Mouse (Mus musculus): ENCODE results near the gene Kirrel3. TPM values are rescaled to one million over a fixed set of nuclear protein-coding genes. Genes with fewer than 3 reads are reported as not detected.
A peak's percentile ranks its signal among the peaks of the same experiment; 100 is the strongest.

Kirrel3 gene
- total RNA-seq, 2 experiments from 2014 or later: 0.88 to 1.6 TPM

- no peak for DNase-seq
Measured at GRCm38 (mm10) chr9:34703547-34704300, 218.0 kb downstream of the Kirrel3 start.

GRCm38 (mm10) chr9:34704357-34704756, 218.7 kb downstream of the Kirrel3 start:
- no peak for DNase-seq

GRCm38 (mm10) chr9:34706350-34706873, 220.7 kb downstream of the Kirrel3 start:
- no peak for DNase-seq

GRCm38 (mm10) chr9:34708691-34709090, 223.0 kb downstream of the Kirrel3 start:
- DNase-seq: no peak

DNA sequence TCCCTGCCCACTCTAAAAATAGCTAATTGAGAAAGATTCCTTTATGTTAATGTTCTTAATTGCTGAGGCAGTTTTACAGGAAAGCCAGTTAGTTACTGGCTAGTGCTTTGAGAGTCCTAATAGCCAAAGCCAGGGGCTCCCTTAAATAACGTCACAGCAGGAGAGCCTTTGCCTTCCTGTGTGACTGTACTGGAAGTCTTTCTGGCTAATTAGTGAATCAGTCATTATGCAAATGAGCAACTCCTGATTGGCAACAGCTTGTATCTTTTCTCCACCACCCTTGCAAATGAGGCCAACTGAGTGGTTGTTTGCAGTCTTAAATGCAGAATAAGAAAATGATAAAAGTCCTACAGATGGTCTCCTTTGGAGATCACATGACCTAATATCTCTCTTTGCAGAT, 226.3 kb downstream of the Kirrel3 start:
- no peak for DNase-seq

DNA sequence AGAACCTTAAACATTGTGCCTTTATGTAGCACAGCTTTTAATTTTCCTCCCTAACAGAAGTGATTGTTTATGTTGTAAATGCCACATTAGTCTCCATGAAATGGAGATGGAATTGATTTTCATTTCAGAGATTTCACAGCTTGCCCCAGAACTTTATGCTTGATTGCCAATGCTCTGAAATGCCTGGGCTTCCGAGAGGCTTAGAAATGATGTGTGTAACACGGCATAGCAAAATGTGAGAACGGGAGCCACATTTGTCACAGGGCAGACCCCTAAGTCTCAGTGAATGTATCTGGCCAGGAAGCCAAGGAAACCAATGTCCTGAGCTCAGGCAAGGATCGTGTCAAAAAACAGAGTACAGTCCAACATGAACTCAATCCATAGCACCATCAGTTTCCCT, 227.3 kb downstream of the Kirrel3 start:
- DNase-seq: no peak

GRCm38 (mm10) chr9:34713462-34713926, 227.8 kb downstream of the Kirrel3 start:
- no peak for DNase-seq

GRCm38 (mm10) chr9:34714996-34715619, 229.4 kb downstream of the Kirrel3 start:
- no peak for DNase-seq

DNA sequence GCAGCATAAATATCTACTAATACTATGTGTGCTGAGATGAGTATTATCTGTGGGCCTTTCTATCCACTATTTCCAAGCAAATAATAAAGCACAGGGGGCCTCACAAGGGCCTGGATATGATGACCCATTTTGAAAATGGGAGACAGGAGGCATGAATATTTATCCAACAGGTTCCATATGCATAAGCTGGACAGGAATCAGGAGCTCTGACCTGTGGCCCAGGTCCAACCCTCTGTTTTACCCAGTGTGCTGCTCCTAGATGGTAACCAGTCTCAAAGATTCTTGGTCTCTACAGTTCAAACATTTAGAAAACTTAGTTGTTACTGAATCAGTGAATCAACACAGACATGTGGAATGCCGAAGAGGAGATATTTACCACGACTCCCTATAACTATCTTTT, 230.8 kb downstream of the Kirrel3 start:
- no peak for DNase-seq

DNA sequence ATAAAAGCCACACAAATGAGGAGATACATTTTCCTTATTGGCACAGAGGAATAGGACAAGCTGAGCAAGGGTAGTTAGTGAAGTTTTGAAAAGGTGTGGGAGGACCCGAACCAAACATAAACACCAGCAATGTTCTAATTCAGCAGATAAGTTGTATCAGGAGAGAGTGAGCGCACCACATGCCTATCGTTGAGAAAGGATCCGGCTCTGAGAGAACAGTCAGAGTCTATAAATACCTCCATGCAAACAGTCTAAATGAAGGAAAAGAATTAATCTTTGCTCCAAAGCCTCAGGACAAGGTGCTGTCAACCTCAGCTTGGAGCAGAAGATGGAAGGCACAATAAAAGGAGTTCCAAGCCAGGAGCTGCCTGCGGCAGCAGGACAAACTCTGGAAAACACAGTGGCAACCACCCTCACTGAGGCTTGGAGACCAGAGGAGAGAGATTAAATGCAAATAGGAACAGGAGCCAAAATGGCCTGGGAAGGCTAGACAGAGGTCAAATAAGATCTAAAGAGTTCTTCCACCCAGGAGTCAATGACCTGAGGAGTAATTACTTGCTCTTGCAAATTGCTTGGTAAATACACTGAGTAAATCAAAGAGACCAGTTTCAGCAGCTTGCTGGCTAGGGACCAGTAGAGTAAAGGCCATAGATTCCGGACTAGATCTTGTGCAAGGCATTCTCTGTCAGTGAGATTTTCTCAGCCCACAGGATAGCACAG, 235.9 kb downstream of the Kirrel3 start:
- peak; percentile 6 for DNase-seq

- no peak for DNase-seq
Measured at GRCm38 (mm10) chr9:34722198-34722550, 236.5 kb downstream of the Kirrel3 start.

DNA sequence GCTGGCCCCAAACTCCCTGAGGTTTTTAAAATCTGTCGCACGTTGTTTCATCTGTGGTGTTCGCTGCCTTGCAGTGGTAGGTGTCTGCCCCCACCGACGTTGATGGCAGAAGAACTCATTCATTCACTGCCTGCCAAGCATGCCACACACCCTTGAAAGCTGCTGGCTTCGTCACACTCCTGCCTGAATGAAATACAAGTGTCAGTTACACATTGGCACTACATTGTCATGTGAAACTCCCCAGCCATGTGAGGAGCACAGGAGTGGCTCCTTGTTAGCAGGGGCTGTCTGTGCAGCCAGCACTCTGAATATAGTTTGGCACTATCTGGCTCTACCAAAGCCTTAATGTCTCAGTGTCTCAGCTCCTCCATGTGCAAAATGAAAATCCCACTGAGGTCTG, 246.8 kb downstream of the Kirrel3 start:
- DNase-seq: no peak

DNA sequence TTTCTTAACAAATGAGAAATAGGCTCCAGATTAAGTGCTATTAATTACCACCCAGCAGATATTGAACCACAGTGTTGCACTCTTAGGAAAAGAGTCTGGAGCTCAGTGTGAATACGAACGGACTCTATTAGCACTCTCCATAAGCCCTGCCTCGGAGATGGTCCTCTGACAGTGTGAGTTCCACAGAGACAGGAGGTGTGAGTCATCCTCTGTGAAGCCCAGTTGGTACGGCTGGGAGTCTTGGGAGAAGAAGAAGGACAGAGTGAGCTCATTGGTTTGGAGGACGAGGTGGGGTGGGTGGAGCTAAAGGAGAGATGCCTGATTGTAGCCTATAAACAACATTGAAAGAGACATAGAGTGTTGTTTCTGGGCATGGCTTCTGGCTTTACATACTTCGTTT, 247.9 kb downstream of the Kirrel3 start:
- no peak for DNase-seq

DNA sequence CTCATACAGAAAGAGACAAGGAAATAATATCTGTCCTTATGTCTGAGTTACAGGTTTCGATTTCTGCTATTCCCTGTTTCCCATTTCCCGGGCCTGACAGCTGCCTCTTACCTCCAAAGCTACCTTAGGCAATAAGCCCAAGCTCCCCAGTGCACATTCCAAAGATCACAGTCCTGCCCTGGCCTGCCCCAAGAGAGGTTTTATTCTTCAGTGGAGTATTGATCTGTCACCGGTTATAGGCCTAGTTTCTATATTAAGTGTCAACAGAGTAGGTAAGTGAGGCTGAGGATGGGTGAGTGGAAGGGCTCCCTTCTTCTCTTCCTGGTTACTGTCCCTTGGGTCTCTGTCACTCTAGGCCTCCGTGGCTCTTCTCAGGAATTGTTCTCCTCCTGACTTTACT, 249.3 kb downstream of the Kirrel3 start:
- no peak for DNase-seq

- DNase-seq: no peak
Measured at GRCm38 (mm10) chr9:34739431-34739830, 253.7 kb downstream of the Kirrel3 start.

GRCm38 (mm10) chr9:34740814-34741213, 255.1 kb downstream of the Kirrel3 start:
- DNase-seq: no peak

- peak; percentile 9 for DNase-seq
Measured at GRCm38 (mm10) chr9:34748003-34748402, 262.3 kb downstream of the Kirrel3 start.

DNA sequence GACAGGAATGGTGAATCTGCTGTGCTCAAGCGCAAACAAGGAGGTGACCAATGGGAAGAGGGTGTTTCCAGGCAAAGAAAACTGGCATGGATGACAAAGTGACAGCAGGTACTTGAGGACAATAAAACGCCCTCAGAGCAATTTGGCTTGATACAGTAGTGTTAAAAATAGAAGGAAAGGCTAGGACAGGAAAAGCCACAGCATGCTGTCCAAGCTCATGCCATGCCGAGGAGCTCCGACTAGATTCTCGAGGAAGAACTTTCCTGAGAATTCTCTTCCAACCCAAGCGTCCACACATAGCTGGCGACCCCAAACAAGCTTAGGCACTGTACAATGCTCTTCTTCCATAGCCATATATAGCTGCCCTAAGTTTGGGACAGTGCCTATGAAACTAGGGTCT, 263.5 kb downstream of the Kirrel3 start:
- DNase-seq: peak; percentile 14

GRCm38 (mm10) chr9:34749877-34750276, 264.2 kb downstream of the Kirrel3 start:
- DNase-seq: peak; percentile 14

DNA sequence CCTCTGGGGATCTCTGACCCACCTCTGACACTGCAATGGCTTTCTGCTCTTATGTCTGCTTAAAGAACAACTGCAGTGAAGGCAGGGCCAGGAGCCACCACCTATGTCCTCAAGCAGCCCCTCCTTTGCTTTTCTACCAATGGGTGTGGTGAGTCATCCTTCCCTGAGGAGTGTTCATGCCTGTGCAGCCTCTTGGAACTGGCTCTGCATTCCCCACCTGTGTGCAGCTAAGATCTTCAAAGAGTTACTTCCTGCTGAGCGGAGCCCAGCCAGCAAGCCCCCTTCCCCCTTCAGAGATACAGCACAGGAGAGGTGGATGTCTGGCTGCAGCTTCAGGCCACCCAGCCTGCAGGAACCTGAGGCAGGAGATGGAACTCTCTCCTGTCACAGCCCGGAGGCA, 265.2 kb downstream of the Kirrel3 start:
- DNase-seq: no peak

DNA sequence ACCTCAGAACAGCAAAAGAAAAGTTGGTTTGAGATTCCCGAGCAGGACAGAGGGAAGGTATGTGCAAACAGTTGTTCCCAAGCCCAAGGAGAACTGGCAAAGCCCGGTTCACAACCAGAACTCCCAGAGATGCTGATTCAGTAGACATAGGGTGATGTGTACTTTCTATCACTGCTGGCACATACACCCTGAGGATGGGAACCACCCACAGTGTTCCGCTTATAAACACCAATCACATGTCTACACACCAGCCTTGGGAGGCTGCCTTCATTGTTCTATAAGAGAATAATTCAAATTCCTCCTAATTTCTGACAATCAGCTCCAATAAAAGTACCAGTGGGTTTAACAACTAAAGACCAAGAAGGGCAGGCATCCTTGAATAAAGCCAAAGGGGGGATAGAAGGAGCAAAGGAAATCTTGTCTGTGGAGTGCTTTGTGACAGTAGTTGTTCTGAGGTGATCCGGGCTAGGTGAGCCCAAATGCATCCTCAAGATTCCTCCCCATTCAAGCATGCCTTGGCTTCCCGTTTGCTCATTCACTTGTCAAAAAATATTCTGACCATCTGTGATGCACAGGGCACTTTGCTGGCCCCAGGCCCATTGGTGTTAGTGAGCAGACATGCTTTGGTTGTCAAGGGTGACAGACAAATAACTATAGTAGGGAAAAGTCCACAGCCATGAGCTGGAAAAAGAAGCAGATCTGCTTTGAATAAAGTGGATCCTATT, 266.5 kb downstream of the Kirrel3 start:
- DNase-seq: no peak

DNA sequence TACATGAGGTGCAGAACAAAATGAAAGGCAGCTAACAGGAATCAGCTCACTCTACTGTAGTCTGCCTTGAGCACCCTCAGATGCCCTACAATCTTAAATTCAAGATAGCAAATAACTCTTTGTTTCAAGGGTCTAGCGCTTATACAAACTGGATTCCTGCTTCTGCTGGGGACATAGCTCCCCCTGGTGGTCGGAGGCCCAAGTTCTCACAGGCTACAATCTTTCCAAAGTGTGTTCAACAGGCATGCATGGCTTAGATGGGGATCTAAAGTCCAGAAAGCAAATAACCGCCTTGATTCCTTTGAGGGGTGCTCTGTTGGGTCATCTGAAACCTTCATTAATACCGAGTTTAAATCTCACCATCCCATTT, 267.1 kb downstream of the Kirrel3 start:
- DNase-seq: peak; percentile 83

- no peak for DNase-seq
Measured at GRCm38 (mm10) chr9:34753891-34754290, 268.2 kb downstream of the Kirrel3 start.
